Mouse (Mus musculus): ENCODE measurements around the gene Gimap3. TPM values are rescaled to one million over a fixed set of nuclear protein-coding genes. Genes with fewer than 3 reads are reported as not detected.

The Gimap3 gene
- polyA plus RNA-seq, 1 experiment from 2014 or later, result not detected

- no peaks in the 10 kb centered on the region for H3K9me3 ChIP-seq (replicated peaks)
- ATAC-seq (ENCODE audit: insufficient number of reproducible peaks, low FRiP score, low TSS enrichment, low read depth), result no peak
- WGBS, result 74% methylated on average over 8 of the region's 8 CpGs
- H3K4me1 ChIP-seq, result no peaks in the 10 kb centered on the region
- no peak overlapping the region for H3K27ac ChIP-seq (replicated peaks)
- H3K4me3 ChIP-seq (replicated peaks), result no peak overlapping the region
- no peak overlapping the region for H3K4me2 ChIP-seq (replicated peaks)
- no peaks in the 10 kb centered on the region for H3K36me3 ChIP-seq
- no peak overlapping the region for H3K9ac ChIP-seq
- no peaks in the 10 kb centered on the region for H3K27me3 ChIP-seq
Observed at GRCm38 (mm10) chr6:48723468-48723867, 47.2 kb downstream of the Gimap3 start.

GRCm38 (mm10) chr6:48720326-48720725 lies 50.3 kb downstream of the Gimap3 start:
- H3K36me3 ChIP-seq, result no peaks in the 10 kb centered on the region
- no peaks in the 10 kb centered on the region for H3K4me1 ChIP-seq
- H3K27ac ChIP-seq (replicated peaks), result no peak overlapping the region
- no peak overlapping the region for H3K9ac ChIP-seq
- H3K4me2 ChIP-seq (replicated peaks), result no peak overlapping the region
- ATAC-seq (ENCODE audit: insufficient number of reproducible peaks, low FRiP score, low TSS enrichment, low read depth), result no peak
- WGBS, result 76% methylated on average over 4 of the region's 4 CpGs
- no peaks in the 10 kb centered on the region for H3K9me3 ChIP-seq (replicated peaks)
- no peak overlapping the region for H3K4me3 ChIP-seq (replicated peaks)
- no peaks in the 10 kb centered on the region for H3K27me3 ChIP-seq

- Histone ChIP-seq H3K27ac (replicated peaks) (no peak within 1 kb of the TSS), H3K36me3 (no peaks in the 10 kb centered on the region), H3K4me2 (replicated peaks) (no peak within 1 kb of the TSS), H3K4me1 (no peaks in the 10 kb centered on the region), H3K9me3 (replicated peaks) (no peaks in the 10 kb centered on the region), H3K9ac (no peak within 1 kb of the TSS), H3K4me3 (replicated peaks) (no peak within 1 kb of the TSS), H3K27me3 (no peaks in the 10 kb centered on the region)
- 68% methylated on average over 2 of the region's 2 CpGs for WGBS
- no peak for ATAC-seq (ENCODE audit: insufficient number of reproducible peaks, low FRiP score, low TSS enrichment, low read depth)
Observed at GRCm38 (mm10) chr6:48718455-48718854, 52.2 kb downstream of the Gimap3 start, which contains the start of the genes Gm28053 and Gimap7. TSS of gene Gm28053 (plus strand) at chr6:48718607. TSS of gene Gimap7 (plus strand) at chr6:48718621.

Other genes with a start within 250 kb of the Gimap3 start
- gene Atp6v0e2, start 233.2 kb downstream of the Gimap3 start, polyA plus RNA-seq (2015; fragmentation: Nextera tagmentation; extraction: Ambion mirVana), result 21.9 and 25.7 TPM in 2 replicates
- gene Lrrc61, start 216.1 kb downstream of the Gimap3 start, polyA plus RNA-seq (2015; fragmentation: Nextera tagmentation; extraction: Ambion mirVana), result 11.8 and 13.7 TPM in 2 replicates
- 13.5 and 17.7 TPM in 2 replicates for gene Rarres2, start 198.1 kb downstream of the Gimap3 start, polyA plus RNA-seq (2015; fragmentation: Nextera tagmentation; extraction: Ambion mirVana)
- gene Gm45021, start 181.2 kb downstream of the Gimap3 start, polyA plus RNA-seq (2015; fragmentation: Nextera tagmentation; extraction: Ambion mirVana), result not detected in 2 replicates
- gene Repin1, start 177.0 kb downstream of the Gimap3 start, polyA plus RNA-seq (2015; fragmentation: Nextera tagmentation; extraction: Ambion mirVana), result 26.6 and 28.6 TPM in 2 replicates
- not detected in 2 replicates for gene Gm44965, start 176.9 kb downstream of the Gimap3 start, polyA plus RNA-seq (2015; fragmentation: Nextera tagmentation; extraction: Ambion mirVana)
- gene Zfp775, start 168.8 kb downstream of the Gimap3 start, polyA plus RNA-seq (2015; fragmentation: Nextera tagmentation; extraction: Ambion mirVana), result 5.9 TPM in 2 replicates
- 1.3 and 1.5 TPM in 2 replicates for gene AI854703, start 144.1 kb downstream of the Gimap3 start, polyA plus RNA-seq (2015; fragmentation: Nextera tagmentation; extraction: Ambion mirVana)
- 1.1 and 1.4 TPM in 2 replicates for gene Gimap8, start 123.6 kb downstream of the Gimap3 start, polyA plus RNA-seq (2015; fragmentation: Nextera tagmentation; extraction: Ambion mirVana)
- 10.6 and 13.0 TPM in 2 replicates for gene Gimap9, start 94.7 kb downstream of the Gimap3 start, polyA plus RNA-seq (2015; fragmentation: Nextera tagmentation; extraction: Ambion mirVana)
- gene Gimap4, start 86.3 kb downstream of the Gimap3 start, polyA plus RNA-seq (2015; fragmentation: Nextera tagmentation; extraction: Ambion mirVana), result 12.9 and 13.4 TPM in 2 replicates
- 20.3 and 22.3 TPM in 2 replicates for gene Gimap6, start 62.6 kb downstream of the Gimap3 start, polyA plus RNA-seq (2015; fragmentation: Nextera tagmentation; extraction: Ambion mirVana)
- gene Gm28053, start 52.2 kb downstream of the Gimap3 start, polyA plus RNA-seq (2015; fragmentation: Nextera tagmentation; extraction: Ambion mirVana), result 0.83 and 1.3 TPM in 2 replicates
- 0.20 TPM in 1 of 2 replicates, not detected in the other for gene Gimap7, start 52.2 kb downstream of the Gimap3 start, polyA plus RNA-seq (2015; fragmentation: Nextera tagmentation; extraction: Ambion mirVana)
- gene Gimap1, start 31.8 kb downstream of the Gimap3 start, polyA plus RNA-seq (2015; fragmentation: Nextera tagmentation; extraction: Ambion mirVana), result 10.5 and 13.3 TPM in 2 replicates
- gene Gimap5, start 24.7 kb downstream of the Gimap3 start, polyA plus RNA-seq (2015; fragmentation: Nextera tagmentation; extraction: Ambion mirVana), result 4.6 and 7.2 TPM in 2 replicates
- 64.4 and 77.8 TPM in 2 replicates for gene Tmem176a, start 70.1 kb upstream of the Gimap3 start, polyA plus RNA-seq (2015; fragmentation: Nextera tagmentation; extraction: Ambion mirVana)
- gene Tmem176b, start 70.6 kb upstream of the Gimap3 start, polyA plus RNA-seq (2015; fragmentation: Nextera tagmentation; extraction: Ambion mirVana), result 212 and 224 TPM in 2 replicates
- 0.23 TPM in 1 of 2 replicates, not detected in the other for gene Aoc1, start 102.0 kb upstream of the Gimap3 start, polyA plus RNA-seq (2015; fragmentation: Nextera tagmentation; extraction: Ambion mirVana)
- gene 1600015I10Rik, start 159.0 kb upstream of the Gimap3 start, polyA plus RNA-seq (2015; fragmentation: Nextera tagmentation; extraction: Ambion mirVana), result not detected in 2 replicates
- not detected in 2 replicates for gene Doxl2, start 204.1 kb upstream of the Gimap3 start, polyA plus RNA-seq (2015; fragmentation: Nextera tagmentation; extraction: Ambion mirVana)
- not detected in 2 replicates for gene Svs1, start 216.0 kb upstream of the Gimap3 start, polyA plus RNA-seq (2015; fragmentation: Nextera tagmentation; extraction: Ambion mirVana)

All from embryonic facial prominence, embryonic 15.5 days (tissue).